Mouse (Mus musculus): ENCODE measurements around the gene Cacng8. TPM values are rescaled to one million over a fixed set of nuclear protein-coding genes. Genes with fewer than 3 reads are reported as not detected.

The Cacng8 gene
- total and polyA plus RNA-seq, 3 experiments, result not detected

DNA sequence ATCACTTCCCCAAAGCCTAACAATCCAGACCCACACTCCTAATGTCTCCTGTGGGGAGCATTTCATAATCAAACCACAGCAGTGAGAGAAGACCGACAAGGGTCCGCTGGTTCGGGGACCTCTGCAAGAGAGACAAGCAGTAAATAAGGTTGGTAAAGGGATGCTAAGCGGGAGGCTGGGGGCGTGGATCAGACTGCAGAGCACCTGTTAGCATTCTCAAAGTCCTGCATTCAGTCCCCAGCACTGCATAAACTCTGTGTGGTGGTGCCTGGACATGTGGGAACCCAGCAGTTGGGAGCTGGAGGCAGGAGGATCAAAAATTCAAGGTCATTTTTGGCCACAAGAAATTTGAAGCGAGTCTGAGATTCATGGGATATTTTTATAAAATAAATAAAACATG, 29.5 kb downstream of the Cacng8 start:
- H3K27me3 ChIP-seq (ENCODE audit: control insufficient read depth, insufficient read depth, low read length), result peaks cover 5% of the 10 kb centered on the region
- H3K27ac ChIP-seq, result no peak overlapping the region
- no peak overlapping the region for H3K9ac ChIP-seq (ENCODE audit: low read depth, low read length)
- intact Hi-C loops (cut with DNase I), result no loop called here
- no peaks in the 10 kb centered on the region for H3K79me2 ChIP-seq (replicated peaks; ENCODE audit: control insufficient read depth, insufficient read depth, low read length)
- no peaks in the 10 kb centered on the region for H3K36me3 ChIP-seq (ENCODE audit: control insufficient read depth, insufficient read depth, low read length)
- no peaks in the 10 kb centered on the region for H3K4me1 ChIP-seq (ENCODE audit: control insufficient read depth, insufficient read depth, low read length)
- TF ChIP-seq EP300 (IDR thresholded peaks at IDR 0.05; ENCODE audit: insufficient read depth, low read depth, low read length) (no peak), POLR2A (IDR thresholded peaks at IDR 0.05; ENCODE audit: insufficient read depth, low read depth, low read length) (no peak), CTCF (IDR thresholded peaks at IDR 0.05) (no peak)
- no peak for DNase-seq
- no peak overlapping the region for H3K4me3 ChIP-seq
- 48% methylated on average over 6 of the region's 6 CpGs for WGBS

GRCm38 (mm10) chr7:3420466-3420865, 30.0 kb downstream of the Cacng8 start:
- Histone ChIP-seq H3K4me3 (no peak overlapping the region), H3K4me1 (ENCODE audit: control insufficient read depth, insufficient read depth, low read length) (no peaks in the 10 kb centered on the region), H3K27me3 (ENCODE audit: control insufficient read depth, insufficient read depth, low read length) (peaks cover 2% of the 10 kb centered on the region; the same call in 1 of the 2 replicates), H3K79me2 (replicated peaks; ENCODE audit: control insufficient read depth, insufficient read depth, low read length) (no peaks in the 10 kb centered on the region), H3K36me3 (ENCODE audit: control insufficient read depth, insufficient read depth, low read length) (no peaks in the 10 kb centered on the region), H3K9ac (ENCODE audit: low read depth, low read length) (no peak overlapping the region), H3K27ac (no peak overlapping the region)
- DNase-seq, result no peak
- 53% methylated on average over 5 of the region's 5 CpGs for WGBS
- TF ChIP-seq CTCF (IDR thresholded peaks at IDR 0.05), result no peak
- TF ChIP-seq POLR2A (IDR thresholded peaks at IDR 0.05; ENCODE audit: insufficient read depth, low read depth, low read length), result no peak
- TF ChIP-seq EP300 (IDR thresholded peaks at IDR 0.05; ENCODE audit: insufficient read depth, low read depth, low read length), result no peak
- intact Hi-C loops (cut with DNase I), result no loop called here

DNA sequence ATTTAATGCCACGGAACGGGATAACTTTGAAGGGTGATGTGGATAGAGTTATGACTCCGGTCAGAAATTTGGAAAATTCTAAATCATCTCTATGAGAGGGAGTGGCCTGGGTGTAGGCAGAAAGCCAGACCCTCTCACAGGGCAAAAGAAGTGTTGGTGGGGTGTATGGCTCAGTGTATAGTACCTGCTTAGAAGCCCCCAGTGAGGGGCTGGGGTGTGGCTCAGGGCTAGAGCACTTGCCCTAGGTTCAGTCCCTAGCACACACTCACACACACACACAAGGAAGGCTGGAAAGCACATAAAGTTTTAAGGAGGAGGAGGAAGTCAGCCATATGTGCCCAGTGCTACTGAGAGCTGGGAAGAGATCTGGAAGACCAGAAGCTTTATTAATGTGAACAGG, 30.8 kb downstream of the Cacng8 start:
- intact Hi-C loops (cut with DNase I), result no loop called here
- Histone ChIP-seq H3K36me3 (ENCODE audit: control insufficient read depth, insufficient read depth, low read length) (no peaks in the 10 kb centered on the region), H3K4me1 (ENCODE audit: control insufficient read depth, insufficient read depth, low read length) (no peaks in the 10 kb centered on the region), H3K9ac (ENCODE audit: low read depth, low read length) (no peak overlapping the region), H3K79me2 (replicated peaks; ENCODE audit: control insufficient read depth, insufficient read depth, low read length) (no peaks in the 10 kb centered on the region), H3K4me3 (no peak overlapping the region), H3K27ac (no peak overlapping the region), H3K27me3 (ENCODE audit: control insufficient read depth, insufficient read depth, low read length) (no peaks in the 10 kb centered on the region; the same call in 1 of the 2 replicates)
- no peak for DNase-seq
- no peak for TF ChIP-seq CTCF (IDR thresholded peaks at IDR 0.05)
- WGBS, result 86% methylated on average over 3 of the region's 3 CpGs

DNA sequence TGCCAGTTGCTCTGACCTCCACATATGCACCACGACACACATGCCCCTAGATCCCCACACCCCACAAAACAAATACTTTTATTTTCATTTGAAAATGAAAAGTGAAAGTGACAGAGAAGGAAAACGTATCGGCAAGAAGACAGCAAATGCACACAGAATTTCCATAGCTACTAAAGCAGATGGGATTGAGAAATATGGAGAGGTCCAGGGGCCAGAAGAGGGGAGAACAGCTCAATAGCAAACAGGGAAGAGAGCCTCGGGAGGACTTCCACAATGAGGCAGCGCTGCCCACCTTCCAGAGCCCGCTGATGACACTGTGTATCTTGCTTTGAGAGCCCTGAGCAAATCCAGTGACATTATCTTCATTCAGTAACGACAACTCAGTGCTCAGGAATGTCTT, 31.6 kb downstream of the Cacng8 start:
- Histone ChIP-seq H3K36me3 (ENCODE audit: control insufficient read depth, insufficient read depth, low read length) (no peaks in the 10 kb centered on the region), H3K27ac (no peak overlapping the region), H3K9ac (ENCODE audit: low read depth, low read length) (no peak overlapping the region), H3K4me1 (ENCODE audit: control insufficient read depth, insufficient read depth, low read length) (no peaks in the 10 kb centered on the region), H3K4me3 (no peak overlapping the region), H3K79me2 (replicated peaks; ENCODE audit: control insufficient read depth, insufficient read depth, low read length) (no peaks in the 10 kb centered on the region), H3K27me3 (ENCODE audit: control insufficient read depth, insufficient read depth, low read length) (no peaks in the 10 kb centered on the region; the same call in 1 of the 2 replicates)
- DNase-seq, result no peak
- 55% methylated on average over 7 of the region's 7 CpGs for WGBS
- intact Hi-C loops (cut with DNase I), result no loop called here
- TF ChIP-seq POLR2A (IDR thresholded peaks at IDR 0.05; ENCODE audit: insufficient read depth, low read depth, low read length) (no peak), CTCF (IDR thresholded peaks at IDR 0.05) (no peak), EP300 (IDR thresholded peaks at IDR 0.05; ENCODE audit: insufficient read depth, low read depth, low read length) (no peak)

DNA sequence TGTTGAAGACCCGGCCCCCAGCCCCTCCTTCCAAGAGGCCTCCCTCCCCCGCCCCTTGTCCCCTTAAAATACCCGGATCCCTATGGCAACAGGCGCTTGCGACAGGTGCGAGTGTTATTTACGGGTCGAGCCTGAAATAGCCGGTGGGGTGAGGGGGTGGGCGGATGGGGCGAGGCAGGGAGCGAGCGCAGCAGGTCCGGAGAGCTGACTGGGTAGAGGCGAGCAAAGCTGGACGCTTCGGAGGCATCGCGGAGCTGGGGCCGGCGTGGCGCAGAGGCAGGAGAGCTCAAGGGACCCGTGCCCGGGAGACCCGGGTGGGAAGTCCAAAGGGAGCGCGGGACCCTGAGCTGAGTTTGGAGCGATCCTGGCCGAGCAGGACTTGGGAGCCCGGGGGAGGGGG, 32.9 kb downstream of the Cacng8 start:
- Histone ChIP-seq H3K4me1 (ENCODE audit: control insufficient read depth, insufficient read depth, low read length) (no peaks in the 10 kb centered on the region), H3K4me3 (no peak overlapping the region), H3K27ac (no peak overlapping the region), H3K36me3 (ENCODE audit: control insufficient read depth, insufficient read depth, low read length) (no peaks in the 10 kb centered on the region), H3K79me2 (replicated peaks; ENCODE audit: control insufficient read depth, insufficient read depth, low read length) (no peaks in the 10 kb centered on the region), H3K27me3 (ENCODE audit: control insufficient read depth, insufficient read depth, low read length) (no peaks in the 10 kb centered on the region; the same call in 1 of the 2 replicates), H3K9ac (ENCODE audit: low read depth, low read length) (peak overlapping the region; percentile 32; the same call in 1 of the 2 replicates)
- DNase-seq, result no peak
- intact Hi-C loops (cut with DNase I), result no loop called here
- WGBS, result 3% methylated on average over 30 of the region's 30 CpGs
- no peak for TF ChIP-seq EP300 (IDR thresholded peaks at IDR 0.05; ENCODE audit: insufficient read depth, low read depth, low read length)
- TF ChIP-seq CTCF (IDR thresholded peaks at IDR 0.05), result no peak
- no peak for TF ChIP-seq POLR2A (IDR thresholded peaks at IDR 0.05; ENCODE audit: insufficient read depth, low read depth, low read length)

DNA sequence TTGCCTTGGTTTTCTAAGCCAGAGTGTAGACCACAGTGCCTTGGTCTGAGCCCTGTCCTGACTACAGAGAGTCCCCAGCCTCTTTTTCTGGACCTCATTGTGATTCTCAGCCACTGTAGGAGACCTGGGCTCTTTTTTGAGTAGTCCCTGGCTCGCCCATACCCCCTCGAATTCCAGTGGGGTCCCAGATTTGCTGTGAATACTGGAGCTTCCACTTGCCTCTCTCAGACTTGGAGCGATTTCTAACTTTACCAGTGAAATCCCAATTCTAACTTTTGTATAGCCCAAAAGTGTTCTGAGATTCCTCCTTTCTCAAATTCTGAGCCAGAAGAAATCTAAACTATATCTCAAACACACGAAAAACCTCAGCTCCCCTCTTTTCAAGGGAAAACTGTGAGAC, 33.4 kb downstream of the Cacng8 start, which contains the start of gene Cacng6:
Gene Cacng6 (plus strand): TSS at position 301 of the 400 bp plus-strand sequence.
- WGBS, result 50% methylated on average over 4 of the region's 4 CpGs
- Histone ChIP-seq H3K79me2 (replicated peaks; ENCODE audit: control insufficient read depth, insufficient read depth, low read length) (no peaks in the 10 kb centered on the region), H3K4me3 (no peak within 1 kb of the TSS), H3K36me3 (ENCODE audit: control insufficient read depth, insufficient read depth, low read length) (no peaks in the 10 kb centered on the region), H3K4me1 (ENCODE audit: control insufficient read depth, insufficient read depth, low read length) (no peaks in the 10 kb centered on the region), H3K9ac (ENCODE audit: low read depth, low read length) (peak within 1 kb of the TSS; percentile 32; the same call in 1 of the 2 replicates), H3K27ac (no peak within 1 kb of the TSS), H3K27me3 (ENCODE audit: control insufficient read depth, insufficient read depth, low read length) (no peaks in the 10 kb centered on the region; the same call in 1 of the 2 replicates)
- TF ChIP-seq POLR2A (IDR thresholded peaks at IDR 0.05; ENCODE audit: insufficient read depth, low read depth, low read length) (no peak), CTCF (IDR thresholded peaks at IDR 0.05) (no peak), EP300 (IDR thresholded peaks at IDR 0.05; ENCODE audit: insufficient read depth, low read depth, low read length) (no peak)
- intact Hi-C loops (cut with DNase I), result no loop called here
- DNase-seq, result no peak
